Mouse (Mus musculus): ENCODE measurements around the gene Map3k9. TPM values are rescaled to one million over a fixed set of nuclear protein-coding genes. Genes with fewer than 3 reads are reported as not detected.

The Map3k9 gene
- polyA plus RNA-seq, 1 experiment from 2014 or later = 1.9 TPM

GRCm38 (mm10) chr12:81748021-81748576, 32.9 kb downstream of the Map3k9 start:
- Histone ChIP-seq H3K27ac (ENCODE audit: low read depth, low read length) (no peak overlapping the region), H3K9me3 (ENCODE audit: control insufficient read depth, low read length) (no peaks in the 10 kb centered on the region), H3K27me3 (ENCODE audit: control insufficient read depth, insufficient read depth, low read length) (no peaks in the 10 kb centered on the region), H3K4me1 (ENCODE audit: control insufficient read depth, insufficient read depth, low read length) (no peaks in the 10 kb centered on the region), H3K36me3 (ENCODE audit: control insufficient read depth, insufficient read depth, low read length) (no peaks in the 10 kb centered on the region), H3K4me2 (replicated peaks; ENCODE audit: low read depth, low read length) (no peak overlapping the region), H3K4me3 (ENCODE audit: low read length) (no peak overlapping the region), H3K9ac (ENCODE audit: low read depth, low read length) (no peak overlapping the region)
- ATAC-seq (ENCODE audit: low FRiP score, low TSS enrichment) = no peak
- WGBS = 48% methylated on average over 4 of the region's 4 CpGs

- Histone ChIP-seq H3K27ac (ENCODE audit: low read depth, low read length) (no peak overlapping the region), H3K4me3 (ENCODE audit: low read length) (no peak overlapping the region), H3K9ac (ENCODE audit: low read depth, low read length) (no peak overlapping the region), H3K36me3 (ENCODE audit: control insufficient read depth, insufficient read depth, low read length) (no peaks in the 10 kb centered on the region), H3K4me2 (replicated peaks; ENCODE audit: low read depth, low read length) (no peak overlapping the region), H3K9me3 (ENCODE audit: control insufficient read depth, low read length) (no peaks in the 10 kb centered on the region), H3K4me1 (ENCODE audit: control insufficient read depth, insufficient read depth, low read length) (no peaks in the 10 kb centered on the region), H3K27me3 (ENCODE audit: control insufficient read depth, insufficient read depth, low read length) (no peaks in the 10 kb centered on the region)
- WGBS = 76% methylated on average over 9 of the region's 9 CpGs
- no peak for ATAC-seq (ENCODE audit: low FRiP score, low TSS enrichment)
Measured at GRCm38 (mm10) chr12:81746400-81747024, 34.5 kb downstream of the Map3k9 start.

DNA sequence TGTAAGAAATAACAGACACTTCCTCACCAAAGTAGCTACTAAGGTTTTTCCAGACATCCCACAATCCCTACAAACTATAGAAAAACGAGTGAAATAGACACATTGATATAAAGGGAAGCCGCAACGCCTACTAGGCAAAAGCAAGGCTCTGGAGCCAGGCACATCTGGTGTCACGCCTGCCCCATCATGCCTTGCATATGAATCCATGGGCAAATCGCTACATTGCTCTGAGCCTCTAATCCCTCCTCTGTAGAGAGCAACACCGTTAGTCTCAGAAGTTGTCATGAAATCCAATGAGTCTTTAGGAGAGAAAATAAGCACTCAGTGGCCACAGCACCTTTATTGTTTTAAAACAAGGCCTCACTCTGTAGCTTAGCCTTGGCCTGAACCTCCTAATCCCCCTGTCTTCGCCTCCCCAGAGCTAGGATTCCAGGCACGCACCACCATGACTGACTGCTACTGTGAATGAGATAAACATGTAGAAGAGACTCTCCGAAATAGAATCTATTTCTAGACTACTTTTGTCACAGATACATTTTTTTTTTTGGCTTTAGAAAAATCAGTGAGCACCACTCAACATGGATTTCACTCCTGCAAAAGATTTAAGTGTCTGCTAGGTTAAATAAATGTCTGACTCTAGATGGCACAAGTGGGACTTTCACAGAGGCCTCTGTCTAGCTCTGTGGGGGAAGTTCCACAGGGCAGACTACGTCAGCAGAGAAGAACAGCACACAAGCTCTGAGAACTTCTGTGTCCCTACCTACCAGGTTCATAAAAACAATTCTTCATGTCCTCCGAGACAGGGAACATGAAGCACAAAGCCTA, 45.5 kb downstream of the Map3k9 start:
- no peak overlapping the region for H3K4me2 ChIP-seq (replicated peaks; ENCODE audit: low read depth, low read length)
- no peaks in the 10 kb centered on the region for H3K27me3 ChIP-seq (ENCODE audit: control insufficient read depth, insufficient read depth, low read length)
- H3K9ac ChIP-seq (ENCODE audit: low read depth, low read length) = no peak overlapping the region
- no peaks in the 10 kb centered on the region for H3K36me3 ChIP-seq (ENCODE audit: control insufficient read depth, insufficient read depth, low read length)
- 85% methylated on average over 11 of the region's 11 CpGs for WGBS
- no peak for ATAC-seq (ENCODE audit: low FRiP score, low TSS enrichment)
- no peaks in the 10 kb centered on the region for H3K4me1 ChIP-seq (ENCODE audit: control insufficient read depth, insufficient read depth, low read length)
- H3K27ac ChIP-seq (ENCODE audit: low read depth, low read length) = no peak overlapping the region
- no peak overlapping the region for H3K4me3 ChIP-seq (ENCODE audit: low read length)
- no peaks in the 10 kb centered on the region for H3K9me3 ChIP-seq (ENCODE audit: control insufficient read depth, low read length)

DNA sequence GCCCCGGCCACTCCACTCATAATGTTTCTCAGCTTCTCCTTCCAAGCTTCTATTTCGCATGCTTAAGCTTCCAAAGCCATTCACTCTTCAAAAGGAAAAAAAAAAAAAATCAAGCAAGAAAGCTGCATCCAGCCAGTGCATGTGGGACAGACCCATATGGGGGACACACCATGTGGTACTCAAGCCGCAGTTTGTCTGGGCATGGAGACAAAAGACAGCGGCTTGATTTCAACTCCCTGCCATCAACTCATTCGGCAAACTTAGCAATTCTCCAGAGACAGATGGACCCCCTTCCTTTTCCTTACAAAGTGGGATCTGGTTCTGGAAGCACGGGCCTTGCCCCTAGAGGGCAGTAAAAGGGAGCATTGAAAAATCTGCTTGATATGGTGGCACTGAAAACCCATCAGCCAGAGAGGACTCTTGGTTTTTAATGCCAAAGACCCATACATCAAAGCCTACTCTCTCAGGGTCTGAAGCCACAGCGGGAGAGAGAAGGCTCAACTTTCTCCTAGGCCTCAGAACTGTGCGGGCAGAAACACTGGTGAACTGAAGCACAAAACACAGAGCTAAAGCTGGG, 54.6 kb downstream of the Map3k9 start:
- no peaks in the 10 kb centered on the region for H3K36me3 ChIP-seq (ENCODE audit: control insufficient read depth, insufficient read depth, low read length)
- H3K27me3 ChIP-seq (ENCODE audit: control insufficient read depth, insufficient read depth, low read length) = no peaks in the 10 kb centered on the region
- WGBS = 72% methylated on average over 8 of the region's 8 CpGs
- H3K27ac ChIP-seq (ENCODE audit: low read depth, low read length) = no peak overlapping the region
- no peaks in the 10 kb centered on the region for H3K9me3 ChIP-seq (ENCODE audit: control insufficient read depth, low read length)
- H3K4me2 ChIP-seq (replicated peaks; ENCODE audit: low read depth, low read length) = no peak overlapping the region
- no peak overlapping the region for H3K9ac ChIP-seq (ENCODE audit: low read depth, low read length)
- ATAC-seq (ENCODE audit: low FRiP score, low TSS enrichment) = no peak
- H3K4me3 ChIP-seq (ENCODE audit: low read length) = no peak overlapping the region
- H3K4me1 ChIP-seq (ENCODE audit: control insufficient read depth, insufficient read depth, low read length) = no peaks in the 10 kb centered on the region

GRCm38 (mm10) chr12:81724776-81725175, 56.2 kb downstream of the Map3k9 start:
- Histone ChIP-seq H3K4me2 (replicated peaks; ENCODE audit: low read depth, low read length) (no peak overlapping the region), H3K9me3 (ENCODE audit: control insufficient read depth, low read length) (no peaks in the 10 kb centered on the region), H3K27ac (ENCODE audit: low read depth, low read length) (no peak overlapping the region), H3K4me1 (ENCODE audit: control insufficient read depth, insufficient read depth, low read length) (no peaks in the 10 kb centered on the region), H3K27me3 (ENCODE audit: control insufficient read depth, insufficient read depth, low read length) (no peaks in the 10 kb centered on the region), H3K36me3 (ENCODE audit: control insufficient read depth, insufficient read depth, low read length) (no peaks in the 10 kb centered on the region), H3K9ac (ENCODE audit: low read depth, low read length) (no peak overlapping the region), H3K4me3 (ENCODE audit: low read length) (no peak overlapping the region)
- 93% methylated on average over 6 of the region's 6 CpGs for WGBS
- no peak for ATAC-seq (ENCODE audit: low FRiP score, low TSS enrichment)

DNA sequence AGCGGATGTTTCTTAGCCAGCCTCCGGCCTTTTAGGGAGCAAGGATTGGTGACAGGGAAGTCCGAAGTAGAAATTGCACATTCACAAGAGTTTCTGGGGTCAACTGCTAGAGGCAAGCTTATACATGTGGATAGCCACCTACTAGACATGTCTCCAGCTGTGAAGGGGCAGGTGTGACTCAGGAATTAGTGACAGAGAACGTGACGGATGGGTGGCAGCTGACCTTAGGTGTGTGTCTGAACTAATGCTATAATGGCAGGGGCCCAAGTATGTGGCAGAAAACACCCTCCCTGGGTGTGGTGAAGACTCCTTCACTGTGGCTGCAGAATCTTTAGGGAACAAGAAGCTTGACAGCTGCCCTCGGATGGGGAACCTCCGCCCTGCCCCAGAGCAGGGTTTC, 57.6 kb downstream of the Map3k9 start:
- Histone ChIP-seq H3K4me1 (ENCODE audit: control insufficient read depth, insufficient read depth, low read length) (no peaks in the 10 kb centered on the region), H3K4me2 (replicated peaks; ENCODE audit: low read depth, low read length) (no peak overlapping the region), H3K36me3 (ENCODE audit: control insufficient read depth, insufficient read depth, low read length) (no peaks in the 10 kb centered on the region), H3K4me3 (ENCODE audit: low read length) (no peak overlapping the region), H3K27ac (ENCODE audit: low read depth, low read length) (no peak overlapping the region), H3K9ac (ENCODE audit: low read depth, low read length) (no peak overlapping the region), H3K9me3 (ENCODE audit: control insufficient read depth, low read length) (no peaks in the 10 kb centered on the region), H3K27me3 (ENCODE audit: control insufficient read depth, insufficient read depth, low read length) (no peaks in the 10 kb centered on the region)
- 86% methylated on average over 7 of the region's 7 CpGs for WGBS
- ATAC-seq (ENCODE audit: low FRiP score, low TSS enrichment) = no peak

DNA sequence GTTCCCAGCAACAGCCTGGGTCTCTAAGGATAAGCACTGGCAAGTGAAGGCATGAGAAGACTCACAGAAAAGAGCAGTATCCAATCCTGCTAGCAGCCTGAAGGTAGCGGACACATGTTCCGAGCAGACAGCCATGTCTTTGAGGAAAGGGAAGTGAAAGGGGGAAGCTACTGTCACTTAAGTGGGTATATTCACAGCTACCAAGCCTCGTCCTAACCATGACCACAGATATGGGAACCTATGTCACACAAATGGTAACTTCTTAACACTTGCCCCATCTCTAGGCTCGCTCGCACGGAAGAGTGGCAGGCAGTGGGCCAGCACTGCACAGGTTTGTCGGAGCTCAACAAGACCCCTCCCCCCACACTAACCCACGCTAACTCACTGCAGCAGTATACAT, 61.3 kb downstream of the Map3k9 start:
- H3K9ac ChIP-seq (ENCODE audit: low read depth, low read length) = no peak overlapping the region
- H3K36me3 ChIP-seq (ENCODE audit: control insufficient read depth, insufficient read depth, low read length) = no peaks in the 10 kb centered on the region
- no peak overlapping the region for H3K4me3 ChIP-seq (ENCODE audit: low read length)
- no peaks in the 10 kb centered on the region for H3K9me3 ChIP-seq (ENCODE audit: control insufficient read depth, low read length)
- ATAC-seq (ENCODE audit: low FRiP score, low TSS enrichment) = no peak
- H3K4me1 ChIP-seq (ENCODE audit: control insufficient read depth, insufficient read depth, low read length) = no peaks in the 10 kb centered on the region
- WGBS = 91% methylated on average over 8 of the region's 8 CpGs
- no peak overlapping the region for H3K4me2 ChIP-seq (replicated peaks; ENCODE audit: low read depth, low read length)
- H3K27ac ChIP-seq (ENCODE audit: low read depth, low read length) = no peak overlapping the region
- H3K27me3 ChIP-seq (ENCODE audit: control insufficient read depth, insufficient read depth, low read length) = no peaks in the 10 kb centered on the region

DNA sequence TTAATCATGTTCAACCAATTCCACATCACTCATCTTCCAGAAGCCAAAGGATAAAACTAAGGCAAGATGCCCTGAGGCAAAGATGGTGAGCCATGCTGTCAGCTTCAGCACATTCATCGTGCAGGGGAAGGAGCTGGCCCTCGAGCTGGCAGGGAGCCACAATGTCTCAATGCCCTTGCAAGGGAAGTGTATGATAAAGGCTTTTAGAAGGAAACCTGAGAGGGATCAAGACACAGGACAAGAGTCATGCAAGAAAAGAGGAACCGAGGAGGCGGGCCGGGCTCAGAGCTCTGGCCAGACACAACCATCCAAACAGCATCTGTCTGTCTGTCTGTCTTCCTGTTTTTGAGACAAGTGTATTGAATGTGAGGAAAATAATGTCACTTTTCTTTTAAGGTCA, 61.8 kb downstream of the Map3k9 start:
- no peak overlapping the region for H3K4me2 ChIP-seq (replicated peaks; ENCODE audit: low read depth, low read length)
- H3K27ac ChIP-seq (ENCODE audit: low read depth, low read length) = no peak overlapping the region
- no peaks in the 10 kb centered on the region for H3K4me1 ChIP-seq (ENCODE audit: control insufficient read depth, insufficient read depth, low read length)
- no peaks in the 10 kb centered on the region for H3K9me3 ChIP-seq (ENCODE audit: control insufficient read depth, low read length)
- no peaks in the 10 kb centered on the region for H3K27me3 ChIP-seq (ENCODE audit: control insufficient read depth, insufficient read depth, low read length)
- 77% methylated on average over 5 of the region's 5 CpGs for WGBS
- H3K36me3 ChIP-seq (ENCODE audit: control insufficient read depth, insufficient read depth, low read length) = no peaks in the 10 kb centered on the region
- no peak overlapping the region for H3K4me3 ChIP-seq (ENCODE audit: low read length)
- no peak for ATAC-seq (ENCODE audit: low FRiP score, low TSS enrichment)
- no peak overlapping the region for H3K9ac ChIP-seq (ENCODE audit: low read depth, low read length)

- H3K36me3 ChIP-seq (ENCODE audit: control insufficient read depth, insufficient read depth, low read length) = no peaks in the 10 kb centered on the region
- H3K4me2 ChIP-seq (replicated peaks; ENCODE audit: low read depth, low read length) = no peak overlapping the region
- ATAC-seq (ENCODE audit: low FRiP score, low TSS enrichment) = no peak
Measured at GRCm38 (mm10) chr12:81712618-81713017, 68.4 kb downstream of the Map3k9 start.

More at GRCm38 (mm10) chr12:81712618-81713017, 68.4 kb downstream of the Map3k9 start:
- H3K4me1 ChIP-seq (ENCODE audit: control insufficient read depth, insufficient read depth, low read length) = no peaks in the 10 kb centered on the region
- no peak overlapping the region for H3K4me3 ChIP-seq (ENCODE audit: low read length)
- H3K9ac ChIP-seq (ENCODE audit: low read depth, low read length) = no peak overlapping the region
- H3K27ac ChIP-seq (ENCODE audit: low read depth, low read length) = no peak overlapping the region
- no peaks in the 10 kb centered on the region for H3K27me3 ChIP-seq (ENCODE audit: control insufficient read depth, insufficient read depth, low read length)
- H3K9me3 ChIP-seq (ENCODE audit: control insufficient read depth, low read length) = peaks cover 5% of the 10 kb centered on the region; the same call in 1 of the 2 replicates
- WGBS = 94% methylated on average over 4 of the region's 4 CpGs

All from kidney, embryonic 14.5 days (tissue).